Mouse (Mus musculus): ENCODE measurements around the gene Gm21974. TPM values are rescaled to one million over a fixed set of nuclear protein-coding genes. Genes with fewer than 3 reads are reported as not detected.
A peak's percentile ranks its signal among the peaks of the same experiment; 100 is the strongest.

The Gm21974 gene
- polyA plus RNA-seq, 1 experiment from 2014 or later = 0.40 TPM

- Histone ChIP-seq H3K9me3 (ENCODE audit: control insufficient read depth, low read length) (no peaks in the 10 kb centered on the region), H3K27me3 (ENCODE audit: control insufficient read depth, insufficient read depth, low read length) (0 out of 2 replicates have a peak, but pooled peaks cover 2% of the 10 kb centered on the region), H3K27ac (ENCODE audit: low read depth, low read length) (peak within 1 kb of the TSS; percentile 99), H3K9ac (replicated peaks; ENCODE audit: low read depth, low read length) (peak within 1 kb of the TSS; percentile 97), H3K4me2 (ENCODE audit: low read depth, low read length) (peak within 1 kb of the TSS; percentile 74), H3K4me3 (ENCODE audit: low read depth, low read length) (peak within 1 kb of the TSS; percentile 92), H3K36me3 (ENCODE audit: control insufficient read depth, insufficient read depth, low read length) (peaks cover 23% of the 10 kb centered on the region), H3K4me1 (ENCODE audit: control insufficient read depth, insufficient read depth, low read length) (peaks cover 22% of the 10 kb centered on the region)
- WGBS = under 1% methylated on average over 41 of the region's 41 CpGs
- ATAC-seq (ENCODE audit: low read depth) = peak; percentile 90
Measured at GRCm38 (mm10) chr7:127876041-127876466, 19.2 kb downstream of the Gm21974 start, which contains the start of gene Zfp646. TSS of gene Zfp646 (plus strand) at chr7:127876221.

- Histone ChIP-seq H3K4me1 (ENCODE audit: control insufficient read depth, insufficient read depth, low read length) (peaks cover 22% of the 10 kb centered on the region), H3K27ac (ENCODE audit: low read depth, low read length) (peak overlapping the region; percentile 99), H3K4me2 (ENCODE audit: low read depth, low read length) (peak overlapping the region; percentile 74; the same call in 1 of the 2 replicates), H3K4me3 (ENCODE audit: low read depth, low read length) (peak overlapping the region; percentile 92), H3K9me3 (ENCODE audit: control insufficient read depth, low read length) (no peaks in the 10 kb centered on the region), H3K9ac (replicated peaks; ENCODE audit: low read depth, low read length) (peak overlapping the region; percentile 97), H3K36me3 (ENCODE audit: control insufficient read depth, insufficient read depth, low read length) (peaks cover 19% of the 10 kb centered on the region), H3K27me3 (ENCODE audit: control insufficient read depth, insufficient read depth, low read length) (0 out of 2 replicates have a peak, but pooled peaks cover 2% of the 10 kb centered on the region)
- peak; percentile 95 for ATAC-seq (ENCODE audit: low read depth)
- WGBS = under 1% methylated on average over 15 of the region's 43 CpGs
Measured at GRCm38 (mm10) chr7:127875627-127876001, 19.6 kb downstream of the Gm21974 start.

- Histone ChIP-seq H3K27ac (ENCODE audit: low read depth, low read length) (peak overlapping the region; percentile 99), H3K4me1 (ENCODE audit: control insufficient read depth, insufficient read depth, low read length) (peaks cover 22% of the 10 kb centered on the region)
- ATAC-seq (ENCODE audit: low read depth) = peak; percentile 29
Measured at GRCm38 (mm10) chr7:127874812-127875626, 20.2 kb downstream of the Gm21974 start.

DNA sequence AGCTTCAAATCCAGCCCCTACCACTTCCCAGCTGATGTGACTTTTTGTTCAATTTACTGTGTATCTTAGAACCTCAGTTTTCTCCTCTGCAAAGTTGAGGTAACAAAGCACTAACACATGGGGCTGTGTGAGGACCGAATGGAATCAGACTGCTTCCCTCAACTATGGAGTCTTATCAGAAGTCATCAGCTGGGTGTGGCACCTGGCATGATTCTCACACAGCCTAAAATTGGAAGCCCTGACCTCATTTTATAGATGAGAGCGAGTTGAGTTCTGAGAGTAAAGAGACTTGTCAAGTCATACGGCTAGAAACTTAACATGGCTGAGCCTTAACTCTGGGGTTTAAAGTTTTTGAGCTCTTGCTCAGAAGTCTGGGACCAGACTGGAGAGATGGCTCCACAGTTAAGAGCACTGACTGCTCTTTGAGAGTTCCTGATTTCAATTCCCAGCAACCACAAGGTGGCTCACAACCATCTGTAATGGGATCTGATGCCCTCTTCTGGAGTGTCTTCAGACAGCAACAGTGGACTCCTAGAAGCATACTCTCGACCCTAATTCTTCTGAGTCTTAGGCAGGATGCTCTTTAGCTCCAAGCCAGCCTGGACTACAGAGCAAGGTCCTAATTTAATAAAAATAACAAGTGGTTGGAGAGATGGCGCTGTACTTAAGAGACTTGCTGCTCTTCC is 25.0 kb downstream of the Gm21974 start:
- Histone ChIP-seq H3K27ac (ENCODE audit: low read depth, low read length) (no peak overlapping the region), H3K36me3 (ENCODE audit: control insufficient read depth, insufficient read depth, low read length) (peaks cover 27% of the 10 kb centered on the region; the same call in 1 of the 2 replicates), H3K4me1 (ENCODE audit: control insufficient read depth, insufficient read depth, low read length) (peaks cover 22% of the 10 kb centered on the region), H3K27me3 (ENCODE audit: control insufficient read depth, insufficient read depth, low read length) (0 out of 2 replicates have a peak, but pooled peaks cover 1% of the 10 kb centered on the region), H3K4me3 (ENCODE audit: low read depth, low read length) (no peak overlapping the region), H3K9me3 (ENCODE audit: control insufficient read depth, low read length) (no peaks in the 10 kb centered on the region), H3K4me2 (ENCODE audit: low read depth, low read length) (no peak overlapping the region), H3K9ac (replicated peaks; ENCODE audit: low read depth, low read length) (no peak overlapping the region)
- WGBS = 84% methylated on average over 5 of the region's 5 CpGs
- ATAC-seq (ENCODE audit: low read depth) = no peak

More at GRCm38 (mm10) chr7:127874812-127875626, 20.2 kb downstream of the Gm21974 start:
- WGBS = 5% methylated on average over 20 of the region's 20 CpGs
- Histone ChIP-seq H3K4me2 (ENCODE audit: low read depth, low read length) (peak overlapping the region; percentile 74), H3K27me3 (ENCODE audit: control insufficient read depth, insufficient read depth, low read length) (0 out of 2 replicates have a peak, but pooled peaks cover 2% of the 10 kb centered on the region), H3K4me3 (ENCODE audit: low read depth, low read length) (peak overlapping the region; percentile 92), H3K9me3 (ENCODE audit: control insufficient read depth, low read length) (no peaks in the 10 kb centered on the region), H3K36me3 (ENCODE audit: control insufficient read depth, insufficient read depth, low read length) (peaks cover 13% of the 10 kb centered on the region), H3K9ac (replicated peaks; ENCODE audit: low read depth, low read length) (peak overlapping the region; percentile 97)

GRCm38 (mm10) chr7:127869149-127869810 is 26.0 kb downstream of the Gm21974 start:
- Histone ChIP-seq H3K9me3 (ENCODE audit: control insufficient read depth, low read length) (no peaks in the 10 kb centered on the region), H3K9ac (replicated peaks; ENCODE audit: low read depth, low read length) (no peak overlapping the region), H3K4me3 (ENCODE audit: low read depth, low read length) (no peak overlapping the region), H3K27ac (ENCODE audit: low read depth, low read length) (no peak overlapping the region), H3K4me1 (ENCODE audit: control insufficient read depth, insufficient read depth, low read length) (peaks cover 17% of the 10 kb centered on the region), H3K36me3 (ENCODE audit: control insufficient read depth, insufficient read depth, low read length) (peaks cover 33% of the 10 kb centered on the region), H3K4me2 (ENCODE audit: low read depth, low read length) (no peak overlapping the region), H3K27me3 (ENCODE audit: control insufficient read depth, insufficient read depth, low read length) (no peaks in the 10 kb centered on the region)
- ATAC-seq (ENCODE audit: low read depth) = no peak; the same call in 1 of the 2 replicates
- 61% methylated on average over 3 of the region's 3 CpGs for WGBS

GRCm38 (mm10) chr7:127867641-127868040 is 27.6 kb downstream of the Gm21974 start:
- no peak overlapping the region for H3K27ac ChIP-seq (ENCODE audit: low read depth, low read length)
- H3K4me3 ChIP-seq (ENCODE audit: low read depth, low read length) = no peak overlapping the region
- H3K36me3 ChIP-seq (ENCODE audit: control insufficient read depth, insufficient read depth, low read length) = peaks cover 34% of the 10 kb centered on the region
- H3K9ac ChIP-seq (replicated peaks; ENCODE audit: low read depth, low read length) = no peak overlapping the region
- H3K27me3 ChIP-seq (ENCODE audit: control insufficient read depth, insufficient read depth, low read length) = no peaks in the 10 kb centered on the region
- peaks cover 4% of the 10 kb centered on the region for H3K4me1 ChIP-seq (ENCODE audit: control insufficient read depth, insufficient read depth, low read length)
- WGBS = 97% methylated on average over 18 of the region's 18 CpGs
- H3K4me2 ChIP-seq (ENCODE audit: low read depth, low read length) = no peak overlapping the region
- ATAC-seq (ENCODE audit: low read depth) = no peak
- H3K9me3 ChIP-seq (ENCODE audit: control insufficient read depth, low read length) = no peaks in the 10 kb centered on the region

DNA sequence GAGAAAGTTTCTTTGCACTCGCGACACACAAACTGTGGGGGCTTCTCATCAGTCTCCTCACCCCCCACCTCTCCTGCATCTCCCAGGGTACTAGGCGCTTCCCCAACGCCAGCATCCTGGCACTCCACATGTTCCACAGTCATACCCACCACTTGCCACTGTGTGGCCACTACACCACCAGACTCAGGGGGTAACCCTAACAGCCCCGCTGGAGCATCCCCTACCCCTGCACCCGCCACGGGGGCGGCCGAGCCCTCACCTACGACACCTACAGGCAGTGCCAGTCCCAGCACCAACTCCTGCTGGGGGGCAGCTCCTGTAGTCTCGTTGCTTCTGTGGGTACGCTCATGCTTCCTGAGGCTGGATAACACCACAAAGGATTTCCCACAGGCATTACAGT is 28.8 kb downstream of the Gm21974 start:
- Histone ChIP-seq H3K4me3 (ENCODE audit: low read depth, low read length) (no peak overlapping the region), H3K36me3 (ENCODE audit: control insufficient read depth, insufficient read depth, low read length) (peaks cover 37% of the 10 kb centered on the region), H3K9ac (replicated peaks; ENCODE audit: low read depth, low read length) (no peak overlapping the region), H3K27me3 (ENCODE audit: control insufficient read depth, insufficient read depth, low read length) (no peaks in the 10 kb centered on the region), H3K27ac (ENCODE audit: low read depth, low read length) (no peak overlapping the region), H3K4me1 (ENCODE audit: control insufficient read depth, insufficient read depth, low read length) (peaks cover 4% of the 10 kb centered on the region; the same call in 1 of the 2 replicates), H3K4me2 (ENCODE audit: low read depth, low read length) (no peak overlapping the region), H3K9me3 (ENCODE audit: control insufficient read depth, low read length) (no peaks in the 10 kb centered on the region)
- 96% methylated on average over 12 of the region's 12 CpGs for WGBS
- no peak for ATAC-seq (ENCODE audit: low read depth)

DNA sequence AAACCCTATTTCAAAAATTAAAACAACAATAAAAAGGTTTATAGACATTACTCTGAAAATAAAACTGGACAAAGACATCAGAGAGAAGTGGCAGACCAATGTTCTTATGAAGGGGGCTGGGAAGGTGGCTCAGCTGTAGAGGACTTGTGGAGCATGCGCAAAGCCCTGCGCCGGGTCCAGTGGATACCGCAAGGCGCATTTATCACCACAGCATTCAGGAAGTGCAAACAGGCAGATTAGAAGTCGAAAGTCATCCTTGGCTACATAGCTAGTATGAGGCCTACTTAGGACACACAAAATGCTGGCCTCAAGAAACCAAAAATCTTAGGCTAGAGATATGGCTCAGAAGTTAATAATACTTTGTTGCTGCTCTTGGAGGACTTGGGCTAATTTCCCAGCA is 37.0 kb downstream of the Gm21974 start:
- Histone ChIP-seq H3K36me3 (ENCODE audit: control insufficient read depth, insufficient read depth, low read length) (0 out of 2 replicates have a peak, but pooled peaks cover 3% of the 10 kb centered on the region), H3K27me3 (ENCODE audit: control insufficient read depth, insufficient read depth, low read length) (no peaks in the 10 kb centered on the region), H3K27ac (ENCODE audit: low read depth, low read length) (no peak overlapping the region), H3K4me2 (ENCODE audit: low read depth, low read length) (no peak overlapping the region), H3K9me3 (ENCODE audit: control insufficient read depth, low read length) (no peaks in the 10 kb centered on the region), H3K9ac (replicated peaks; ENCODE audit: low read depth, low read length) (no peak overlapping the region), H3K4me1 (ENCODE audit: control insufficient read depth, insufficient read depth, low read length) (no peaks in the 10 kb centered on the region), H3K4me3 (ENCODE audit: low read depth, low read length) (no peak overlapping the region)
- ATAC-seq (ENCODE audit: low read depth) = no peak
- WGBS = 95% methylated on average over 6 of the region's 6 CpGs
